Mouse (Mus musculus) limb, embryonic 11.5 days (tissue): ENCODE data around the gene Chil1. TPM values are rescaled to one million over a fixed set of nuclear protein-coding genes. Genes with fewer than 3 reads are reported as not detected.

Source experiments
- ATAC-seq: fragments of 200-750 bp; cut with Nextera tagmentation; 2 replicates; pipeline ENCODE4 v1.8.0; 2017; ENCODE audit warnings: low read depth; ENCODE audit not compliant: insufficient number of reproducible peaks, low FRiP score, low TSS enrichment
- DNase-seq: peaks from one replicate; pipeline ENCODE4 v3.0.0-alpha.2; 2015; ENCODE audit warnings: low spot score
- H3K27ac ChIP-seq: fragments of 300-500 bp; sonication (generic); replicated peaks from 2 replicates; pipeline ENCODE4 v1.5.1; 2014; ENCODE audit warnings: low read depth, mild to moderate bottlenecking, low read length
- H3K27me3 ChIP-seq: fragments of 300-500 bp; sonication (generic); 2 replicates; pipeline ENCODE4 v1.6.1; 2014; ENCODE audit warnings: mild to moderate bottlenecking, low read length, mixed read lengths; ENCODE audit not compliant: control insufficient read depth, insufficient read depth
- H3K36me3 ChIP-seq: fragments of 300-500 bp; sonication (generic); 2 replicates; pipeline ENCODE4 v1.6.1; 2014; ENCODE audit warnings: mild to moderate bottlenecking, low read length, moderate library complexity, mixed read lengths; ENCODE audit not compliant: control insufficient read depth, insufficient read depth
- H3K4me1 ChIP-seq: fragments of 300-500 bp; sonication (generic); 2 replicates; pipeline ENCODE4 v1.6.1; 2014; ENCODE audit warnings: low read length, mixed read lengths; ENCODE audit not compliant: control insufficient read depth, insufficient read depth
- H3K4me2 ChIP-seq: fragments of 300-500 bp; sonication (generic); 2 replicates; pipeline ENCODE4 v1.6.1; 2014; ENCODE audit warnings: low read depth, mild to moderate bottlenecking, moderate library complexity; ENCODE audit not compliant: severe bottlenecking
- H3K4me3 ChIP-seq: fragments of 300-500 bp; sonication (generic); 2 replicates; pipeline ENCODE4 v1.5.1; 2014; ENCODE audit warnings: low read depth, low read length
- H3K9ac ChIP-seq: fragments of 300-500 bp; sonication (generic); 2 replicates; pipeline ENCODE4 v1.6.1; 2014; ENCODE audit warnings: mild to moderate bottlenecking, low read length
- H3K9me3 ChIP-seq: fragments of 300-500 bp; sonication (generic); 2 replicates; pipeline ENCODE4 v1.6.1; 2016; ENCODE audit warnings: low read length; ENCODE audit not compliant: control insufficient read depth
- WGBS: fragments of 180-500 bp; shearing (Covaris S2); extraction: QIAGEN DNeasy Blood & Tissue Kit; methylation state at CpG from one replicate; pipeline ENCODE4 v1.1.7; 2014; 5-methylcytosine and 5-hydroxymethylcytosine counted together
- polyA plus RNA-seq: library from polyadenylated mRNA; unstranded; fragments of >200 nt; fragmentation: Nextera tagmentation; extraction: Ambion mirVana; gene quantifications from 2 replicates; pipeline ENCODE4 v1.2.1, GENCODE M21; 2014

Gene Chil1
- polyA plus RNA-seq, 1 experiment from 2014 or later = 2.0 TPM

DNA sequence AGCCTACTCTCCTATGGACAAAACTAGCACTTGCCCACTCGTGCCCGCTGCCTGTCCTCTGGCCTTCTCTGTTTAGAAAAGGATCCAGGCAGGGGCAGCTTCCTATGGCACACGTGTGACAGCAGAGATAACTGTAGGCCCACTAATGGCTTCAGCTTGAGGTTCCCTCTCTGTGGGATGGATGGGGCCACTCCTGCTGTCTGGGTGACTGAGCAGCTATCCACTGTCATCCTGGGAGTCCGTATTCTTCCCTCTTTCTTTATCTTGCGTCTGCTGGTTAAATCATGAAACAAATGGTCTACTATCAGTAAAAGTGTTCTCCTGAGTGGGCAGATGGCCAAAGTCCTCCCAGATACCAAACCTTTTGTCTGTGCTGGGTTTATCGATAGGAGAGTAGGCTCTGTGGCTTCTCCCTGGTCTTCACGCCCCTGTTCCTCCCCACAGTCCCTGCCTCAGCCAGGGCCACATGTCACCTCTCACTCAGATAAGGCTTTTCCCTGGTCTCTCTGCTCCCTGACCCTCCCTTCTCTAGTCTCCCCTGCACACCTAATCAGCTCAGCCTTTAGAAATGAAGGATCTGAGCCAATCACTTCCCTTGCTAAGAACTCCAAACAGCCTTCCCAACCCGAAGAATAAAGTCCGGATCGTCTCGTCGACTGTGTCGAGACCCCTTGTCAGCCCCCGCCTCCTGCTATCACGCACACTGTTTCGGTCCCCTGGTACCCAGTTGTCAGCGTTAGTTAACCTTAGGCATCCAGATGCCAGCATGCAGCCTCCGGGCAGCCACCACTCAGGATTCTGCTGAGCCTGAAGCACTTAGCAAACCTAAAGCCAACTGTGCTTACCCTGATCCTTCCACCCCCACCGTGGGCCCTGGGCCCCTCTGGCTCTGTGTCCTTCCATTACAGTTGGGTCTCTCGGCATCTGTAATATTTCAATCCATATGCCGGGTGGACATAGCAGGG lies 29.1 kb upstream of the Chil1 start:
- no peak overlapping the region for H3K4me3 ChIP-seq
- ATAC-seq (no peak), DNase-seq (no peak)
- H3K36me3 ChIP-seq = no peaks in the 10 kb centered on the region
- no peak overlapping the region for H3K27ac ChIP-seq
- WGBS = 76% methylated on average over 21 of the region's 21 CpGs
- H3K27me3 ChIP-seq = no peaks in the 10 kb centered on the region
- H3K9me3 ChIP-seq = peaks cover 4% of the 10 kb centered on the region; the same call in 1 of the 2 replicates
- H3K4me1 ChIP-seq = no peaks in the 10 kb centered on the region
- H3K9ac ChIP-seq = no peak overlapping the region
- H3K4me2 ChIP-seq = no peak overlapping the region

DNA sequence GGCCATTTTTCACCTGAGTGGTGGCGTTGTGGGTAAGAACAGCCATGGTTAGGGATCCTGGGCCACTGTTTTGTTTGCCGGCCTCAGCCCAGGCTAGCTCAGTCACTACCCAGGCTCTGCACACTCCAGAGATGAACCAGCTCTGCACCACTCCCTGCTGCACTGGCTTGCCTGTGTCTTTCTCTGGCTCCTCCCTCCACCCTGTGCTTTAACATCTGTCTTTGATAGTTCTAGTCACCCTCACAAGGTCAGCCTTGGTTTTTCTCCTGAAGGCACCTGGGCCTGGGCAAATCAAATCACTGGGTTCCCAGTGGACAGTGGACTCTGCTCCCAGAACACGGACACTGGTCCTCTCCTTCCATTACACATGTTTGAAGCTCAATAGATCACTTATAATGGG lies 27.9 kb upstream of the Chil1 start:
- Histone ChIP-seq H3K27ac (no peak overlapping the region), H3K36me3 (no peaks in the 10 kb centered on the region), H3K4me2 (no peak overlapping the region), H3K27me3 (no peaks in the 10 kb centered on the region), H3K9me3 (peaks cover 4% of the 10 kb centered on the region; the same call in 1 of the 2 replicates), H3K4me1 (no peaks in the 10 kb centered on the region), H3K9ac (no peak overlapping the region), H3K4me3 (no peak overlapping the region)
- ATAC-seq (no peak), DNase-seq (no peak)
- WGBS = 88% methylated on average over 3 of the region's 3 CpGs

DNA sequence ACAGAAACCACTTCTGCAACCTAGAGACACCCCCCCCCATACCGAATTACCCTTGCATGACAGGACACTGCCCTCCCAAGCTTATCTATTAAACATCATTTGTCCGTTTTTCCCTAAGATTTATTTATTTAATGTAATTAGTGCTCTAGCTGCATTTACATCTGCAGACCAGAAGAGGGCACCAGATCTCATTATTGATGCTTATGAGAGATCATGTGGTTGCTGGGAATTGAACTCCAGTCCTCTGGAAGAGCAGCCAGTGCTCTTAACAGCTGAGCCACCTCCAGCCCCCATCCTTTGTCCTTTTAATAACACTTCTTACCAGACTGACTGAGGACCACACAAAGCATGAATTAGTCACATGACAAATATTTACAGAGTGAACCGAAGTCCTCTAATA lies 27.3 kb upstream of the Chil1 start:
- Histone ChIP-seq H3K9ac (no peak overlapping the region), H3K27me3 (0 out of 2 replicates have a peak, but pooled peaks cover under 1% of the 10 kb centered on the region), H3K27ac (no peak overlapping the region), H3K4me2 (no peak overlapping the region), H3K36me3 (no peaks in the 10 kb centered on the region), H3K4me3 (no peak overlapping the region), H3K4me1 (no peaks in the 10 kb centered on the region), H3K9me3 (peaks cover 4% of the 10 kb centered on the region; the same call in 1 of the 2 replicates)
- DNase-seq = no peak
- 50% methylated on average over 3 of the region's 3 CpGs for WGBS
- no peak for ATAC-seq

DNA sequence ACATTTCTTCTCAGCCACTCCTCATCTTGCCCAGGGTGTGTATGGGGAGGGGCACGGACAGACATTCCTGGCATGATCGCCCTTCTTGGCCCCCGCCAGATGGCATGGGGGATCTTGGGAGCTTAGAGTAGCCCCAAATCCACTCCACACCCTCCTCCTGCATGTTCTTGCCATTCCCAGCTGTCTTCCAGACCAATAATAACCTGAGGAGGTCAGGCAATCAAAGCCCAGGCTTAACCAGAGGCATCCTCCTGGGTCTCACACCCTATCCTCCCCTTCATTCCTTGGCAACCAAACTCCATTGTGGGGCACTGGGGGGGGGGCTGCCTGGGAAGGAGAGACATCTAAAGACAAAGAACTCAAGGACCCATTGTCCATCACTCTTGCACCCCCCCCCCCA lies 21.6 kb upstream of the Chil1 start:
- no peak overlapping the region for H3K9ac ChIP-seq
- no peak for ATAC-seq
- 0 out of 2 replicates have a peak, but pooled peaks cover 2% of the 10 kb centered on the region for H3K27me3 ChIP-seq
- no peak for DNase-seq
- H3K9me3 ChIP-seq = no peaks in the 10 kb centered on the region
- no peaks in the 10 kb centered on the region for H3K36me3 ChIP-seq
- no peak overlapping the region for H3K4me2 ChIP-seq
- 84% methylated on average over 3 of the region's 3 CpGs for WGBS
- no peaks in the 10 kb centered on the region for H3K4me1 ChIP-seq
- H3K4me3 ChIP-seq = no peak overlapping the region
- no peak overlapping the region for H3K27ac ChIP-seq

DNA sequence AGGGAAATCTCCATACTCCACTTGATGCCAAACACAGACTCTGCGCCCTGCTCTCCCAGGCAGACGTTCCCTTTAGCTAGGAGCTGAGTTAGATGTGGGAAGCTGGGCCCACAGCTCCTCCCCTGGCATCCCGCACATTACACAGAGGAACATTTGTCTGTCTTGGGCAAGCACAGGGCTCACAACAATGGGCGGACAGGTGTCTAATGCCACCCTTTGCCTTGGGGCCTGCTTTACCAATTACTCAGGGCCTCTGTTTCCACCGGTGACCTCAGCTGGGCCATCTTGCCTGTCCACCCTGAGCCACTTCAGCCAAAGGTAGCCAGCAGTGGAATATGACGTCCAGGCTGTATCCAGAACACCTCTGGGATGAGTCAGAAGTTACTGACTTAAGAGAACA lies 20.6 kb upstream of the Chil1 start:
- Histone ChIP-seq H3K9ac (no peak overlapping the region), H3K9me3 (no peaks in the 10 kb centered on the region), H3K36me3 (no peaks in the 10 kb centered on the region), H3K4me1 (no peaks in the 10 kb centered on the region), H3K27ac (no peak overlapping the region), H3K4me3 (no peak overlapping the region), H3K27me3 (0 out of 2 replicates have a peak, but pooled peaks cover 2% of the 10 kb centered on the region), H3K4me2 (no peak overlapping the region)
- 87% methylated on average over 6 of the region's 6 CpGs for WGBS
- no peak for ATAC-seq
- no peak for DNase-seq

DNA sequence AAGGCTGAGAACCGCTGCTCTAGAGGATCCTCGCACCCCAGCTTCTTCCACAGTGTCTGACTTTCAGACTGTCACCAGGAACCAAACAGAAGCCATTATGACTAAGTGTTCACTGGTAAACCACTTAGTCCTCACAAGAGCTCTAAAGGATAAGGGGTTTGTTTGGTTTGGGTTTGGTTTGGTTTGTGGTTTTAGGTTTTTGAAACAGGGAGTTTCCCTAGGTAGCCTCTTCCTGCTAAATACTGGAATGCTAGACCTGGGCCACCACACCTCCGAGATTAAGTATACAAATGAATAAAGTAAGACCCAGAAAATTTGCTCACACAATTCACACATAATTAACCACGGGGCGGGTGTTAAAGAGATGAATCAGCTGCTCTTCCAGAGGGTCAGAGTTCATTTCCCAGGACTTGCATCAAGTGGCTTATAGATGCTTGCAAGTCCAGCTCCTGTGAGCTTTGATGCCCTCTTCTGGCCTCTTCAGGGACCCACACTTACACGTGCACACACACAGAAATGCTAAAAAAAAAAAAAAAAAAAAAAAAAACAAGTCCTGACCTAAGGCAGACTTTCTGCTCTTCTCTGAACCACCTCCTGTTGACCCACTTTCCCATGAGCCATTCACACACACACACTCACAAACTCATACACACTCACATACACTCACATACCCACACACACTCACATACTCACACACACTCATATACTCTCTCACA lies 19.3 kb upstream of the Chil1 start:
- Histone ChIP-seq H3K4me1 (no peaks in the 10 kb centered on the region), H3K27me3 (0 out of 2 replicates have a peak, but pooled peaks cover 2% of the 10 kb centered on the region), H3K4me2 (no peak overlapping the region), H3K4me3 (no peak overlapping the region), H3K27ac (no peak overlapping the region), H3K9ac (no peak overlapping the region), H3K36me3 (no peaks in the 10 kb centered on the region), H3K9me3 (no peaks in the 10 kb centered on the region)
- WGBS = 84% methylated on average over 6 of the region's 6 CpGs
- DNase-seq (no peak), ATAC-seq (no peak)

DNA sequence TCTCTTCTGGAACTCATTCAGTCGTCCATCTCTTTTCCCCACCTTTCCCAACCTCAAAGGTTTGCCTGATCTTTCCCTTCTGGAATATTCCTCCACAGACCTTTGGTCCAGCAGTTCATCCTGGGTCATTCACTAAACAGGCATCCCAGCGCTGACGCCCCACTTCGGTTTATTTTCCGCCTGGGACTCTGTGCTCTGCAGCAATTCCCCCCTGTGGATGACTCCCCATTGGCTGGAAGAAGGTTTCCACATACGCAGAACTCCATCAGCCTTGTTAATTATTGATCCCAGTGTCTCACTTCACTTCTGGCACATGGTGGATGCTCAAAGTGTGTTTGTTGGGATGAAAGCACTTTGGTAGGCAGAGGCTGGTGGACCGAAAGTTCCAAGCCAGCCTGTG lies 18.5 kb upstream of the Chil1 start:
- Histone ChIP-seq H3K4me1 (no peaks in the 10 kb centered on the region), H3K27me3 (0 out of 2 replicates have a peak, but pooled peaks cover 2% of the 10 kb centered on the region), H3K4me3 (no peak overlapping the region), H3K27ac (no peak overlapping the region), H3K9ac (no peak overlapping the region), H3K36me3 (no peaks in the 10 kb centered on the region), H3K9me3 (no peaks in the 10 kb centered on the region), H3K4me2 (no peak overlapping the region)
- no peak for DNase-seq
- 91% methylated on average over 7 of the region's 7 CpGs for WGBS
- ATAC-seq = no peak

DNA sequence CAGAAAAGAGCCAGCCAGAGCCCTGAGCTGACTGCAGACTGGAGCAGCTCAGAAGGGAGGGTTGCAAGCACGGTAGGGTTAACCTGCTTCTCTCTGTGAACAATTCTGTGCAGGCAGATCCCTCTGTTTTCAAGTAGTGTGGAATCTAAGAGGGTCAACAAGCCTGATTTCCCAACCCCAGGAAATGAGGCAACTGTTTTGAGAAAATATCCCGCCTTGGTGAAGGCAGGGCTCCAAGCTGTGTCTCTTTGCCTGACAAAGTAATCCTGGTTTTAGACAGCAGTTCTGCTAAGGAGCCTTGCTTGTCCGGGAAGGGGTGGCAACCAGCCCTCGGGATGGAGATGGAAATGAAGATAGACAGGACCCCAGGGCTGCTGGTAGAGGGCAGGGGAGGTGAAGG lies 17.5 kb upstream of the Chil1 start:
- no peak overlapping the region for H3K9ac ChIP-seq
- DNase-seq = no peak
- H3K27me3 ChIP-seq = 0 out of 2 replicates have a peak, but pooled peaks cover 2% of the 10 kb centered on the region
- H3K4me2 ChIP-seq = no peak overlapping the region
- WGBS = 79% methylated on average over 4 of the region's 4 CpGs
- no peak overlapping the region for H3K4me3 ChIP-seq
- ATAC-seq = no peak
- H3K36me3 ChIP-seq = no peaks in the 10 kb centered on the region
- no peak overlapping the region for H3K27ac ChIP-seq
- H3K4me1 ChIP-seq = no peaks in the 10 kb centered on the region
- H3K9me3 ChIP-seq = no peaks in the 10 kb centered on the region
